Mouse (Mus musculus) megakaryocyte progenitor cell, adult 5-6 weeks (primary cell): ENCODE measurements around the gene Arx. TPM values are rescaled to one million over a fixed set of nuclear protein-coding genes. Genes with fewer than 3 reads are reported as not detected.

ENCODE experiments used
- ATAC-seq: replicated peaks from 2 replicates; pipeline ENCODE4 v1.8.0; 2016; ENCODE audit warnings: mild to moderate bottlenecking, moderate TSS enrichment, inconsistent platforms; ENCODE audit not compliant: poor library complexity
- total RNA-seq, 2 experiments: library from RNA; stranded (forward) in 1 of 2; stranded (reverse) in 1 of 2; fragments of 157-497, 149-512 nt in 1 of 2; fragments of 200-1000 nt in 1 of 2; gene quantifications; 2 replicates each; pipeline versions ENCODE4 v1.2.3 to v1.2.4; 2015 to 2017

Arx gene
- total RNA-seq, 2 experiments from 2014 or later: not detected

GRCm38 (mm10) chrX:93321336-93321735 lies 35.1 kb downstream of the Arx start:
- no peak for ATAC-seq
